Mouse (Mus musculus) telencephalon, adult 2 months (tissue): ENCODE results near the gene Ccdc51.
A peak's percentile ranks its signal among the peaks of the same experiment; 100 is the strongest.

ENCODE experiments used
- DNase-seq: peaks from one replicate; pipeline ENCODE4 v3.0.0-alpha.2; 2011; ENCODE audit warnings: low read depth, low spot score

Ccdc51 gene

DNA sequence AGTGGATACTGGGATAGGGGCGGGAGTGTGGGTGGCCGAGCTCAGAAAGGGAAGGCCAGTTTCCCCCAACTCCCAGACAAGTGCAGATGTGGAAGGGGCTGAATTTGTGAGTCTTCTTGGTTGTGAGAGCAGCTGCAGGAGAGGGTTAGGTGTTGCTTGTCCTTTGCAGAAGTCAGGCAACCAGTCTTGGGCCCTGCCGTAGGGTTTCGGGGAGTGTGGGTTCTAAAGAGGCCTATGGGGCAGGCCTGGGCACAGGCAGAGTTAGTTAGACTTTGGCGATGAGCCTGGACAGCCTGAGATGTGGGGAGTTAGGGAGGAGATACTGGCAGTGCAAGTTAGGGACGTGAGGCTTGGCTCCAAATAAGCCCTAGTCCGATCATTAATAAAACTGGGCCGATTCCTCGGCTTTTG is 14.0 kb downstream of the Ccdc51 start:
- no peak for DNase-seq

DNA sequence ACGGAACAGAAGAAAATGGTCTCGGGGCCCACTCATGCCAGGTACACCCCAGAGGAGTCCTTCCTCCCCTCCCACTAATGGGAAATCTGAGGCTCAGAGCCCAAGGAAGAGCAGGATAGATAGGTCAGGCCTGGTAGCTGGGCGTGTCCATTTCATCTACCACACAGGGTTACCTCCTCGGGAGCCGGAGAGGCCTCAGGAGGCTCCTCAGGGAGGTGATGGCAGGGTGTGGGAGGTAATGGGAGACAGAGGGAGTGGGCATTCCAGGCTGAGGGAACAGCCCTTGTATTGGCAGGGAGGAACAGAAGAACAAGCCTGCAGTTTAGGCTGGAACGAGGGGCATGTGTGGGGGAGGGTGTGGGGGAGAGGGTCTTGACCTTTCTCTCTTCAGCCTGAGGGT is 14.6 kb downstream of the Ccdc51 start:
- no peak for DNase-seq

DNA sequence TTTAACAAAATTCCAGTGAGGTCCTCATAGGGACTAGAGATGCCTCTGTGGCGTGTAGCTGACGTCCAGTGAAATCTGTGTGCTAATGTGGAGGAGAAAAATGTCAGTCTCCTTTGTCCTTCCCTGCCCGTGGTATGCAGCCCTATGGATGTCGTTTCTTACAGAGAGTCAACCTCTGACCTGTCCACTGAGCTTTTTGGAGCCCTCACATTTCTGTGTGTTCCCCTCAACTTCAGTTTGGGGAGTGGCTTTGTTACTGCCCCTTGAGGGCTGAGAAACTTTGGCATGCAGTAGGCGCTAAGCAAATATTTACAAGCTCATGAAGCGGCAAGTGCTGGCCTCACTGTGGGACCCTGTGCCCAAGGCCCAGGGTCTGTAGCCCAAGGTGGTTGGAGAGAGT is 15.0 kb downstream of the Ccdc51 start:
- DNase-seq, result no peak

DNA sequence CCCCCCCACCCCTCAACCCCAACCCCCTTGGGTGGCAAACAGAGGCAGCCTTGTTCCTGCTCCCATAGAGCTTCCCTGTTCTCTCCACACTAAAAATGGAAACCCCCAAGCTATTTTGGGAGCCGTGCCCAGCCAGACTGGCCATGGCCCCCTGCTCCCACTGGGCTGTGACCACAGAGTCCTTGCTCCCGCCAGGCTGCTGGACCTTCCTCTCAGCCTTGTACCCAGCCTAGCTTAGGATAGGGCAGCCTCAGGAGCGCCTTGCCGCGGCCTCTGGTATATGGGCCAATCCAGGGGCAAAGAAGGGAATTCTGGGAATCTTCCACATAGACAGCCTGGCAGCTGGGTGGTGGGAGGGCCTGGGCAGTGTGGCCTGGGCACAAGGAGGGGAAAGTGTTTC is 15.5 kb downstream of the Ccdc51 start:
- peak; percentile 56 for DNase-seq

DNA sequence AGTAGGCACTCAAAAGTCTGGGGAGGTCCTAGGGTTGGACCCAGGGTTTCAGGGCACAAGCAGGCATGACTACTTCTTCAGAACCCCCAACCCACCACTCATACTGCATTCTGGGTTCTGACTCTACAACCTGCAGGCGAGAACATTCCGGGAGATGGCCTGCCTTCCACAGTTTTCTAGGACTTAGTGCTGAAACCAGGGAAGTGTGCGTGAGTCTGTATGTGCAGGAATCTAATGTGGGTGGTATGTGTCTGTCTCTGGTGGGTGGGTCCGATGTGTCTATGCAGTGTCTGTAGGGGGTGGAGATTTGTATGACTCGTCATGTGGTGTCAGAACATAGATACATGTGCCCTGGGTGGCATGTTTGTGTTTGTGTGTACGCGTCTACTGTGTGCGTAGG is 16.1 kb downstream of the Ccdc51 start:
- no peak for DNase-seq

DNA sequence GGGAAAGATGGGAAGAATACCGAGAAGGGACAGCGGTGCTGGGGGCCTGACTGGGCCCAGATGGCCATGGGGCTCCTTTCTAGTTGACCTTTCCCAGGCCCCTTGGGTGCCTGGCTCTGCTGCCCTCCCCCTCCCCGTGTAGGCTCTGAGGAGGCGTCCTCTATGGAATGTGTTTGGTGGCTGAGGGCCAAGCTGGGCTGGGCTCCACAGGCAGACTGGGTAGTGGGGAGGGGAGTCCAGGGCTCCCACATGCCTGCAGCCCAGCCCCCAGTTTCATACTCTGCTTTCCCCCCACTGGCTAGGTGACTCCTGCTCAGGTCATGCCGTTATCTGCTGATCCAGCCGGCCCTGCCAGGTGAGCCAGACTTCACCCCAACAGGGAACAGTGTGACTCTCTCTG is 16.7 kb downstream of the Ccdc51 start:
- DNase-seq, result no peak

DNA sequence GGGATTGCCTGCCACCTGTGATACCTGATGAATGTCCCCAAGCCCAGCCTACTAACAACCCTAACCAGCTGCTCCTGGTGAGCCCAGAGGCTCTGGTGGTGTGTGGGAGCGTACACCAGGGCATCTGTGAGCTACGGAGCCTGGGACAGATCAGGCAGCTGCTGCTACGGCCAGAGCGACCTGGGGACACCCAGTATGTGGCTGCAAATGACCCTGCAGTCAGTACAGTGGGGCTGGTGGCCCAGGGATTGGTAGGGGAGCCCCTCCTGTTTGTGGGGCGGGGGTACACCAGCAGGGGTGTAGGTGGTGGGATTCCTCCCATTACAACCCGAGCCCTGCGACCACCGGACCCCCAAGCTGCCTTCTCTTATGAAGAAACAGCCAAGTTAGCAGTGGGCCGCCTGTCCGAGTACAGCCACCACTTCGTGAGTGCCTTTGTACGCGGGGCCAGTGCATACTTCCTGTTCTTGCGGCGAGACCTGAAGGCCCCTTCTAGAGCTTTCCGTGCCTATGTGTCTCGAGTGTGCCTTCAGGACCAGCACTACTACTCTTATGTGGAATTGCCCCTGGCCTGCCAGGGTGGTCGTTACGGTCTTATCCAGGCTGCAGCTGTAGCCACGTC is 18.1 kb downstream of the Ccdc51 start:
- DNase-seq, result no peak

DNA sequence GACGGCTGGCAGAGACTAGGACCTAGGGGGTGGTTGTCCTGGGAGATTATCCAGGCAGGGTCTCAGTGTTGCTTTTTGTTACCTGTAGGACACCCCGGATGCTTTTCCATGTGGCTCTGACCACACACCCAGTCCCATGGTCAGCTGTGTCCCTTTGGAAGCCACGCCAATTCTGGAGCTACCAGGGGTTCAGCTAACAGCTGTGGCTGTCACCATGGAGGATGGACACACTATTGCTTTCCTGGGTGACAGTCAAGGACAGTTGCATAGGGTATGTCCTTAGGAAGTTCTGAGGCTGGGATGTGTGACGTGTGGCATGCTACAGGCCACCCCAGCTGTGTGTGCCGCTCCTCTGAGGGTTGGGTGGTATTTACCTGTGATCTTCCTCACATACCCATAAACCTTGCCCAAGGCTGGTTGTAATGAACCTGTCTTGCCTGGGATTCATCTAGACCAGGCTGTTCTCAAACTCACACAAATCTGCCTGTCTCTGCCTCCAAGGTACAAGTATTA is 19.7 kb downstream of the Ccdc51 start:
- DNase-seq, result no peak

DNA sequence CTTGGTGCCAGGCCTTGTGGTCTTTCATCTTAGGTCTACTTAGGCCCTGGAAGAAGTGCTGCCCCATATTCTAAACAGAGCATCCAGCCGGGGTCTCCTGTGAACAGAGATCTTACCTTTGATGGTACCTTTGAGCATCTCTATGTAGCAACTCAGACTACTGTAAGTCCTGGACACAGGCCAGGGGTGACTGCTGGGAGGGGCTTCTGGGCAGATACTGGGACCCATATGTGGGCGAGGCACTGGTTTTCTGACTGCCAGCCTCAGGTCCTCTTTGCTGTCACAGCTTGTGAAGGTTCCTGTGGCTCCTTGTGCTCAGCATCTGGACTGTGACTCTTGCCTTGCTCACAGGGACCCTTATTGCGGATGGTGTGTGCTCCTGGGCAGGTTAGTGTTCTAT is 20.2 kb downstream of the Ccdc51 start:
- DNase-seq, result no peak

DNA sequence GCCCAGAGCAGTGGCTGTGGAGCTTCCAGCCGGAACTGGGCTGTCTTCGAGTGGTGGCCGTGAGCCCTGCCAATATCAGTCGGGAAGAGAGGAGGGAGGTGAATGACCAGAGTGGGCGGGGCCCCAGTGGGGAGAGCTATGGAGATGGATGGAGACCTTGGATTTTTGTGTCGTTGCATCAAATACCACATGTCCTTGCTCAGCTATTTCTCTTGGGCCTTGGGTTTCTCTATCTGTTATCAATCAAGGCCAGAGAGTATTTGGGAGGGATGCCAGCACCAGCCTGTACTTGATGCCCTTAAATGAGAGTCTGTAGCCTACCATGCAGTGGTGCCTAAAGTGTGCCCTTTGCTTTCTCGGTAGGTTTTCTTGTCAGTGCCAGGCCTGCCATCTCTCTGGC is 21.0 kb downstream of the Ccdc51 start:
- DNase-seq, result no peak

DNA sequence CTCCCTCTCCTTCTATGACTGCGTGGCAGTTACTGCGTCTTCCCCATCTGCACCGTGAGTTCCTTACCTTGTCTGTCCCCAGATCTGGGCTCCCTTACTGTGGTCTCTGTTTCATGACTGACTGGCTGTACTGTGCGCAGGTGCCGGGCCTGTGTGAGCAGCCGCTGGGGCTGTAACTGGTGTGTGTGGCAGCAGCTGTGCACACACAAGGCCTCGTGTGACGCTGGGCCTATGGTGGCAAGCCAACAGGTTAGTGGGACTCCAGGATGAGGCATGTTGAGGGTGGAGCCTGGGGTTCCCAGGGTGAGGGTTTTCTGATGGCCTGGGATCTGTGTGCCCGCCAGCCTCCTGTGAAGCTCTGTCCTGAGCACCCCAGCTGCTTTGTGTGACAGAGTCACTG is 21.8 kb downstream of the Ccdc51 start:
- DNase-seq, result no peak

DNA sequence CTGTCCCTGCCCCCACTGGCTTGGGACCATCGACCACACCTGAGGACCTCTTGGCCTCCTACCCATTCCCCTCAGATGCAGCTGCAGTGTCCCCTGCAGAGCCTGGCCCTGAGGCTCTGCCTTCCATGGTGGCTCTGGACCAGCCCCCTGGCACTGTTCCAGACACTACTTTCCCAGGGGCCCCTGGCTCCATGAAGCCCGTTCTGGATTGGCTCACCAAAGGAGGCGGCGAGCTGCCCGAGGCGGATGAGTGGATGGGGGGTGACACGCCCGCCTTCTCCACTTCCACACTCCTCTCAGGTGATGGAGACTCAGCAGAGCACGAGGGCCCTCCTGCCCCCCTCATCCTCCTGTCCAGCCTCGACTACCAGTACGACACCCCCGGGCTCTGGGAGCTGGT is 22.7 kb downstream of the Ccdc51 start:
- no peak for DNase-seq

DNA sequence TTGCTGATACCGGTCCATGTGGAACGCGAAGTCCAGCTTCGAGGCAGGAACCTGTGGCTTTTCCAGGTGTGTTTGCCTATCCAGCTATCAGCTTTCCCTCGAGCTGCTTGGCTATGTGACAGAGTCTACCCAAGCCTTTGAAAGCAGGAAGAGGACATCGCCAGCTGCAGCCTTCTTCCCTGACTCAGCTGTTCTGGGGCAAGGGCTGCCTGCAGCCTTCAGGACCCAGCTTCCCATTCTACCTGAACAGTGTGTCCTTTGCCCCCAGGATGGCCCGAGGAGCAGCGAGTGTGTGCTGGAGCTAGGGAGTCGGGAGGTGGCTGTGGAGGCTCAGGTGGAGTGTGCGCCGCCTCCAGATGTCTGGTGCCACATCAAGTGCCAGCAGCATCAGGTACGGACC is 23.4 kb downstream of the Ccdc51 start:
- no peak for DNase-seq

DNA sequence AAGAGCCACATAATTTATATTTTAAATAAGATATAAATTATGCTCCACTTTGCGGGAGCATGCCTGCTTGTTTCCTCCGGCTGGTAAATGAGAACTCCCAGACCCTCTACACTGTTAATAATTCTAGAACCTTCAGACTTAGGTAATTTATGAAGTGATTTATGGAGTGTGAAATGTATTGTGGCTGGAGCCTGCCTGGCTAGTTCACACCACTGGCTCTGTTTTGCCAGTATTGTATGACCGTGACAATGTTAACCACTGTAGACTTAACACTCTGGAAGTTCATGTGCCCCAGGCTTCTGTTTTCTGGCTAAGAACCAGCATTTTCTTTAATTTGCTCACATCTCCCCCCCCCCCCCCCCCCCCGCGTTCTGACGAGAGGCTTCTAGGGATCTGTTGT is 25.0 kb downstream of the Ccdc51 start:
- no peak for DNase-seq

DNA sequence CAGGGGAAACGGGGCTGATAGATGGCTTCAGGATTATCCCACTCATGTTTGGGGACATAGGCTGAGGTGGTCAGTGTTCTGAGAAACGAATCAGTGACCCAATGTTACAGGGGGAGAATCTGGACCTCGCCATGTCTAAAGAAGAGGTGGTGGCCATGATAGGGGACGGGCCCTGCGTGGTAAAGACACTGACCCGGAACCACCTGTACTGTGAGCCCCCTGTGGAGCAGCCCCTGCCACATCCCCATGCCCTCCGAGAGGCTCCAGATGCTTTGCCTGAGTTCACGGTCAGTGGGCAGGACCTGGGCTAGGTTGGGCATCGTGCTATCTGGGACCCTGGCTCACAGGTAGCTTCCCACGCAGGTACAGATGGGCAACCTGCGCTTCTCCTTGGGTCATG is 27.9 kb downstream of the Ccdc51 start:
- DNase-seq, result no peak

DNA sequence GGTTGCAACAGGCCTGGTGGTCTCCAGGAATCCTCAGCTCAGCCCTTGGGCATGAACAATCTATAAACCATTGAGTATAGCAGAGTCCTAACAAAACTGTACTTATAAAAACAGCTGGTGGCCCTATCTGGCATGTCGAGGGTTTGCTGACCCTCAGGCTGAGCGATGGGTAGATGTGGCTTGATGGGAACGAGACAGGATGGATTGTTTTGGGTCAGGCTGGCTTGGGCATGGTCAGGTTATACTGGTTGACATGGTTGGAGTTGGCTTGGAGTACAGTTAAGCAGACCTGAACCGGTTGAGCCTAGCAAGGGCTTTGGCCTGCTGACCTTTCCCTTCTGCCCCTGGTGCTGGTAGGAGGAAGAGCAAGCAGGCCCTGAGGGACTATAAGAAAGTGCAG is 28.8 kb downstream of the Ccdc51 start:
- DNase-seq, result no peak

DNA sequence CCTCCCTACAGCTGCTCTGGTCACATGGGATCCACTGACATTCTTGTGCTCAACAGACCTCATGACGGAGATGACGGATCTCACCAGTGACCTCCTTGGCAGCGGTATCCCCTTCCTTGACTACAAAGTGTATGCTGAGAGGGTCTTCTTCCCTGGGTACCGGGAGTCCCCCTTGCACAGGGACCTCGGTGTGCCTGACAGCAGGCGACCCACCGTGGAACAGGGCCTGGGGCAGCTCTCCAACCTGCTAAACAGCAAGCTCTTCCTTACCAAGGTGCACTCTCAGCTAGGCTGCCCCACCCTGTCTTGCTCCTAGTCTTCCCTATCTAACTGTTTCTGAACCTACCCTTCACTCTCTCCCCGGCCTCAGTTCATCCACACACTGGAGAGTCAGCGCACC is 29.3 kb downstream of the Ccdc51 start:
- no peak for DNase-seq

DNA sequence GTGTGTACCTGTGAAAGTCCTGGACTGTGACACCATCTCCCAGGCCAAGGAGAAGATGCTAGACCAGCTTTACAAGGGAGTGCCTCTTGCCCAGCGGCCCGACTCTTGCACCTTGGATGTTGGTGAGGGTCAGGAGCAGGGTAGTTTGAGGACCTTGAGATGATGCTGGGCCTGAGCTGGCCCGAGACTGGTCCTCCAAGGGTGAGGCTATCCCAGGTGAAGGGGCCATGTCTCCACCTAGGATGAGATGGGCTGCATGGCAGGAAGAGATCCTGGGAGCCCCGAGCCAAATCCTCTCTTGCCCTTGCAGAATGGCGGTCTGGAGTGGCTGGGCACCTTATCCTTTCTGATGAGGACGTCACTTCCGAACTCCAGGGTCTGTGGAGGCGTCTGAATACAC is 31.0 kb downstream of the Ccdc51 start:
- no peak for DNase-seq

DNA sequence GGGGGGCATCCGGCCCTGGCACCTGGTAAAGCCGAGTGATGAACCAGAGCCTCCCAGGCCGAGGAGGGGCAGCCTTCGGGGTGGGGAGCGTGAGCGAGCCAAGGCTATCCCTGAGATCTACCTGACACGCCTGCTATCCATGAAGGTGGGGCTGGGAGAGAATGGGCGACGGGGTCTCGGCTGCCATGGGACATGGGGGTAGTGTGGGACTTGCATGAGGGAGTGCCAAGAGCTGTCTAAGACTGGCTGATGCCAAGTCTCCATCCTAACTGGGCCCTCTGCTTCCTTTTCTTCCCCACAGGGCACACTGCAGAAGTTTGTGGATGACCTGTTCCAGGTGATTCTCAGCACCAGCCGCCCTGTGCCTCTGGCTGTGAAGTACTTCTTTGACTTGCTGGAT is 32.0 kb downstream of the Ccdc51 start:
- DNase-seq, result no peak

DNA sequence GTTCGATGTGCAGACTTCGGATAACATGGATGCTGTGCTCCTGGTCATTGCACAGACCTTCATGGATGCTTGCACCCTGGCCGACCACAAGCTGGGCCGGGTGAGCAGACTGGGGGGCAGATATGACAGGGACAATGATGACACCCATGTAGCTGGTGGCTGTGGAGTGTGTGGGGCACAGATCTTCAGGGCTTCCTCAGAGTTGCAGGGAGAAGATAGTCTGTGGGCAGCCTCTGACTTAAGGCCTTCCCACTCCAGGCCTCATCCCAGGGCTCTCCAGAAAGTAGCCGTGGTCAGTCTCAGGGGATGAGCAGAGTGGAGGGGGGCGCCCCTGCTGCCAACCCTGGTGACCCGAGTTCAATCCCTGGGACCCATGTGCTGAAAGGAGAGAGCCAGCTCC is 32.6 kb downstream of the Ccdc51 start:
- DNase-seq, result no peak

DNA sequence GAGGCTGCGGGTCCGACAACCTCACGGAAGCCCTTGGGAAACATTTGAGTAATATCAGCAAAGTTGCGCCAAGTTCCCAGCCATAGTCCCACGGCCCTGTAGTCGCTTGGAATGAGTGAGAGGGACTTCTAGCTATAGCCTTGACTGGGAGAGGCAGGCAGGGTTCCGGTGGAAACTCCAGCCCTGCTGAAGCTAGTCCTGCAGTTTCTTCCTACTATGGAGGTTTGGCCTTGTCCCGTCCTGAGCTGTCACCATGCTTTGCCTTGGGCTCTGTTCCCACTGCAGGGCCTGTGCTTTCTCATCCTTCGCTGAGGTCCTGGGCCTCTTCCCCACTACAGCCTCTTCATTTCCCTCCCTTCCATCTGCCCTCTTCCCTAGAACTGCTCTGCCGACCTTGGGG is 33.9 kb downstream of the Ccdc51 start:
- no peak for DNase-seq

DNA sequence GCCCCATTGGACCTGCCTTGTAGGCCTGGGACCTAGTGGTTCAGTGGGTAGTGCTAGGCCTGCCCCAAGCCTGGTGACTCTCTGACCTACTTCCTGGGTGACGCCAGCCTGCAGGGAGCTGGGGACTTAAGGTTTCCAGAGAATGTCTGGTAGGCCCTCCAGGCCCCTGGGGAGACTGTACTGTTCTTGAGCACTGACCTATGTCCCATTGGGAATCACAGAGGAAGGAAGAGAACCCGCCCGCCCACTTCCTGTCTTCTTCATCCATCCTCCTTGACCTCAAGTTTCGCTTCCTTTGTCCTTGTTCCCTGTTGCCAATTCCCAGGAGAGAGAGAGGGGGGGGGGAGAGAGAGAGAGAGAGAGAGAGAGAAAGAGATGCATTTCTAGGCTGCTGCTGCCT is 35.8 kb downstream of the Ccdc51 start:
- no peak for DNase-seq

DNA sequence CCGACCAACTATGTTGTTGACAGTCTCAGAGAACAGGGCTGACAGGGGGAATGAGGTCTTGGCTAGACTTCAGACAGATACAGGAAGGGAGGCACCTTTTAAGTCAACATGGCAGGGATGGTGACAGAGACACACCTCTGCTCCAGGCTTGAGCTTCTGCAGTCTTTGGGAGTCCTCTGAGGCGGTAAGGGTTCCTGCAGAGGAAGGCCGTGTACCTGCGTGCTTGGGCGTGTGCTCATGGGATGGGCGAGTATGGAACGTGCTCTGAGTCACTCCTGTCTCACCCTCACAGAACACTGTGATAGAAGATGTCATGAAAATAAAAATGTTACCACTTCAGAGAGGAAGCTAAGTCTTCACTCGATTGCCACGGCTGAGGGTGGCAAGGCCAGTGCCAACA is 37.3 kb downstream of the Ccdc51 start:
- DNase-seq, result no peak

DNA sequence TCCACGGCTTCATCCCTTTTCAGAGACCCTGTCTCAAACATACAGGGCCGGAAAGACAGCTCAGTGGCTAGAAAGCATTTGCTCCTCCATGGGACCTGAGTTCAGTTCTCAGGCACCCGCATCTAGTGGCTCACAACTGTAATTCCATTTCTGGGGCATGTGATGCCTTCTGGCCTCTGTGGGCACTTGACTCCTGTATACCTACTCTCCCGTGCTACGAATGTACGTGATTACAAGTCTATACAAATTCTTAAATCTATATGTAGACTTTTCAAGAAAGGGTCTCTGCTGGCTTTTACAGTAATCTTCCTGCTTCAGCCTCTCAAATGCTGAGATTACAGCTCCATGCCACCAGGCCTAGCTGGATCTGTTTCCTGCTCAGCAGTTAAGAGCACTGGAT is 38.7 kb downstream of the Ccdc51 start:
- DNase-seq, result no peak
